In genomic region chr12:28803043-28803442, GRCm38 (mm10) we compare ENCODE assay signal across 20 mouse cellular contexts. TPM values are rescaled to one million over a fixed set of nuclear protein-coding genes. Genes with fewer than 3 reads are reported as not detected.
A peak's percentile ranks its signal among the peaks of the same experiment; 100 is the strongest.
DNase-seq lines count a peak whose midpoint lies in the region; ATAC-seq and TF ChIP-seq lines count a peak whose summit lies in the region.
"Had no signal": no experiment of that assay in that cellular context is flagged by ENCODE, and none has a peak within 500 bp of the region (broad histone marks: within the 10 kb centered on the region; RNA-seq: fewer than 3 reads in every experiment).

No protein-coding gene starts in this region.

- TF ChIP-seq CTCF in layer of hippocampus, adult 2 months (conservative IDR thresholded peaks at IDR 0.05): no peak

- ATAC-seq in heart, embryonic 12.5 days (ENCODE audit: insufficient number of reproducible peaks, low FRiP score): peak; percentile 71
- peak; percentile 37 for ATAC-seq in liver, embryonic 16.5 days (ENCODE audit: low read depth)
- no peak for ATAC-seq in kidney, embryonic 14.5 days (ENCODE audit: low FRiP score, low TSS enrichment)
- ATAC-seq: forebrain, embryonic 16.5 days; hindbrain, embryonic 16.5 days had no signal

- H3K4me2 ChIP-seq in heart, embryonic 12.5 days: no peak overlapping the region
- no peak overlapping the region for H3K4me2 ChIP-seq in liver, embryonic 16.5 days (ENCODE audit: low read depth, low read length)
- no peak overlapping the region for H3K4me2 ChIP-seq in kidney, embryonic 14.5 days (replicated peaks; ENCODE audit: low read depth, low read length)
- H3K4me2 ChIP-seq: heart, embryonic 13.5 days had no signal

- no peaks in the 10 kb centered on the region for H3K27me3 ChIP-seq in heart, embryonic 12.5 days (replicated peaks)
- no peaks in the 10 kb centered on the region for H3K27me3 ChIP-seq in limb, embryonic 10.5 days (ENCODE audit: low read depth, poor library complexity, severe bottlenecking)
- no peaks in the 10 kb centered on the region for H3K27me3 ChIP-seq in liver, embryonic 16.5 days (ENCODE audit: control insufficient read depth, insufficient read depth, low read depth, low read length)
- H3K27me3 ChIP-seq in kidney, embryonic 14.5 days (ENCODE audit: control insufficient read depth, insufficient read depth, low read length): no peaks in the 10 kb centered on the region
- H3K27me3 ChIP-seq: heart, embryonic 13.5 days had no signal

- H3K27ac ChIP-seq in heart, embryonic 12.5 days (ENCODE audit: poor library complexity, severe bottlenecking): no peak overlapping the region
- H3K27ac ChIP-seq in limb, embryonic 10.5 days: peak overlapping the region; percentile 30; the same call in 1 of the 2 replicates
- H3K27ac ChIP-seq in liver, embryonic 16.5 days (ENCODE audit: low read length): peak overlapping the region; percentile 25
- H3K27ac ChIP-seq in kidney, embryonic 14.5 days (ENCODE audit: low read depth, low read length): no peak overlapping the region
- H3K27ac ChIP-seq in layer of hippocampus, adult 2 months: no peak overlapping the region
- H3K27ac ChIP-seq: heart, embryonic 13.5 days had no signal

- H3K9me3 ChIP-seq in heart, embryonic 12.5 days (replicated peaks): no peaks in the 10 kb centered on the region; the same call in 1 of the 2 replicates
- 0 out of 2 replicates have a peak, but pooled peaks cover 2% of the 10 kb centered on the region for H3K9me3 ChIP-seq in limb, embryonic 10.5 days (replicated peaks)
- no peaks in the 10 kb centered on the region for H3K9me3 ChIP-seq in liver, embryonic 16.5 days (replicated peaks; ENCODE audit: control insufficient read depth, low read length)
- H3K9me3 ChIP-seq in kidney, embryonic 14.5 days (ENCODE audit: control insufficient read depth, low read length): peaks cover 4% of the 10 kb centered on the region; the same call in 1 of the 2 replicates

- no peaks in the 10 kb centered on the region; the same call in 1 of the 2 replicates for H3K36me3 ChIP-seq in heart, embryonic 12.5 days
- peaks cover 4% of the 10 kb centered on the region; the same call in 1 of the 2 replicates for H3K36me3 ChIP-seq in limb, embryonic 10.5 days
- H3K36me3 ChIP-seq in liver, embryonic 16.5 days (ENCODE audit: control insufficient read depth, insufficient read depth): no peaks in the 10 kb centered on the region
- no peaks in the 10 kb centered on the region for H3K36me3 ChIP-seq in kidney, embryonic 14.5 days (ENCODE audit: control insufficient read depth, insufficient read depth, low read length)
- H3K36me3 ChIP-seq: heart, embryonic 13.5 days had no signal

- peaks cover 58% of the 10 kb centered on the region for H3K4me1 ChIP-seq in heart, embryonic 12.5 days (replicated peaks)
- peaks cover 53% of the 10 kb centered on the region for H3K4me1 ChIP-seq in limb, embryonic 10.5 days
- H3K4me1 ChIP-seq in liver, embryonic 16.5 days (ENCODE audit: control insufficient read depth, low read depth, low read length): peaks cover 52% of the 10 kb centered on the region
- H3K4me1 ChIP-seq in kidney, embryonic 14.5 days (ENCODE audit: control insufficient read depth, insufficient read depth, low read length): peaks cover 13% of the 10 kb centered on the region

- DNase-seq in heart, adult 9 months (ENCODE audit: low spot score in 2 of 2): no peak
- DNase-seq in MEL-GATA-1-ER (ENCODE audit: extremely low read depth, low read depth): peak; percentile 17
- no peak for DNase-seq in limb, embryonic 10.5 days (ENCODE audit: low spot score)
- DNase-seq in testis, postnatal 10 days (ENCODE audit: low spot score): no peak
- no peak for DNase-seq in layer of hippocampus, adult 2 months (ENCODE audit: low spot score in 2 of 2)
- DNase-seq: adrenal gland, adult 2 months; cerebellum, adult 9-10 months; gastrocnemius, postnatal 36 days; heart, postnatal 4 days; kidney, adult 18-20 months; kidney, postnatal 10 days; lung, adult 2 months; right cerebral cortex, adult 18-20 months; thymus, adult 2 months had no signal

- H3K9ac ChIP-seq in heart, embryonic 12.5 days: no peak overlapping the region
- no peak overlapping the region for H3K9ac ChIP-seq in liver, embryonic 16.5 days (ENCODE audit: low read depth, low read length)
- H3K9ac ChIP-seq in kidney, embryonic 14.5 days (ENCODE audit: low read depth, low read length): no peak overlapping the region
- H3K9ac ChIP-seq: heart, embryonic 13.5 days had no signal

- H3K4me3 ChIP-seq in heart, embryonic 12.5 days: no peak overlapping the region
- no peak overlapping the region for H3K4me3 ChIP-seq in limb, embryonic 10.5 days
- no peak overlapping the region for H3K4me3 ChIP-seq in liver, embryonic 16.5 days (ENCODE audit: low read depth, low read length)
- no peak overlapping the region for H3K4me3 ChIP-seq in kidney, embryonic 14.5 days (ENCODE audit: low read length)
- no peak overlapping the region for H3K4me3 ChIP-seq in layer of hippocampus, adult 2 months
- H3K4me3 ChIP-seq: heart, embryonic 13.5 days had no signal

RNA-seq across cellular contexts. Expression of gene Eipr1, which starts 51.4 kb away (rescaled TPM):
- polyA plus RNA-seq in heart, embryonic 12.5 days (2016; fragmentation: Nextera tagmentation; extraction: Ambion mirVana): 20.9 and 25.2 TPM in 2 replicates
- 41.2 and 42.2 TPM in 2 replicates for polyA plus RNA-seq in limb, embryonic 10.5 days (2016; fragmentation: Nextera tagmentation; extraction: Ambion mirVana)
- 24.5 and 25.5 TPM in 2 replicates for polyA plus RNA-seq in liver, embryonic 16.5 days (2015; fragmentation: Nextera tagmentation; extraction: Ambion mirVana)
- 33.4 and 36.1 TPM in 2 replicates for polyA plus RNA-seq in kidney, embryonic 14.5 days (2014; fragmentation: Nextera tagmentation; extraction: Ambion mirVana)
- total RNA-seq in layer of hippocampus, adult 2 months (2021): 10 to 100 TPM; 51.7 to 53.0 TPM

RNA-seq across cellular contexts. Expression of gene Trappc12, which starts 52.8 kb away (rescaled TPM):
- polyA plus RNA-seq in heart, embryonic 12.5 days (2016; fragmentation: Nextera tagmentation; extraction: Ambion mirVana): 33.5 and 35.1 TPM in 2 replicates
- 34.0 and 37.9 TPM in 2 replicates for polyA plus RNA-seq in limb, embryonic 10.5 days (2016; fragmentation: Nextera tagmentation; extraction: Ambion mirVana)
- polyA plus RNA-seq in liver, embryonic 16.5 days (2015; fragmentation: Nextera tagmentation; extraction: Ambion mirVana): 16.7 and 17.2 TPM in 2 replicates
- polyA plus RNA-seq in kidney, embryonic 14.5 days (2014; fragmentation: Nextera tagmentation; extraction: Ambion mirVana): 27.4 and 43.9 TPM in 2 replicates
- total RNA-seq in layer of hippocampus, adult 2 months (2021): 10 to 100 TPM; 58.6 to 59.7 TPM

Comparison
In these comparisons a context has a peak if more than half of its experiments do, and no peak if none do; other contexts are left out.
1. H3K27ac ChIP-seq: peak in limb, embryonic 10.5 days (single experiment) and liver, embryonic 16.5 days (single experiment); none in heart, embryonic 12.5 days (single experiment), kidney, embryonic 14.5 days (single experiment) and layer of hippocampus, adult 2 months (single experiment).